Comparison of ENCODE assay signal across 15 mouse cellular contexts in the genomic region with DNA sequence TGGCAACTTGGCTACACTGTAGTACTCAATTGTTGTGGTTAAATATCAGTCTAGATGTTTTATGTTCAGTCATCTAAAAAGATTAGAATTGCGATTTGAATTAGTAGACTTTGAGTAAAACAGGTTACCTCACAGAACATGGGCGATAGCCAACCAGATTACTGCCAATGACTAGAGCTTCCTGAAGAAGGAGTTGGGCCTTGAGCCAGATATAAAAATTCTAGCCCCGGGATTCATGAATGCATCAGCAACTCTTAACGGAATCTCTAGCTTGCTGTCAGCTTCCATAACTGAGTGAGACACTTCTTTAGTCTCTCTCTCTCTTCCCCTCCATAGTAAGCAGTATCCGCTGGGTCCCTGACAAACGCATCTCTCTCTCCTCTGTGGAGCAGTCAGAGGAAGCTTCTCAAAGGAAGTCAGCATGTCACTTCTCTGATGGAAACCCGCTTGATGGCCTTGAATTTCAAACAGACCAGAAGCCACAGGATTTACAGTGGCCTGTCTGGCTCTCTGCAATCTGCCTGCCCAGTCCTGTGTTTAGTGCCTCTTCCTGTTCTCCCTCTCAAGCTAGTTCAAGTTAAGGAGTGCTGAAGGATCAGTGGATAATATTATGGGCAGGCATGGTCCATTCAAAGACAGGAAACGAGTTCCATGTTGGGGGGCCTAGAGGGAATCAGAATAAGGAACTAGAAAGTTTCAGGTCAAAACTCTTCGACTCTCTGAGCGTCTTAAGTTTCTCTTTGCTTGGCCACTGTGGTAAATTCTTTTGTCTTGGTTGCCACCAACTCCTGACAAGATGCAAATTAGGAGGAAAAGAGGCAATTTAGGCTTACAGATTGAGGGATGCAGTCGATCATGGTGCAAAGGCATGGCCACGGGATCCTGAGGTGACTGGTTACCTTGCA. TPM values are rescaled to one million over a fixed set of nuclear protein-coding genes. Genes with fewer than 3 reads are reported as not detected.
DNase-seq lines count a peak whose midpoint lies in the region; ATAC-seq and TF ChIP-seq lines count a peak whose summit lies in the region.
"Had no signal": no experiment of that assay in that cellular context is flagged by ENCODE, and none has a peak within 500 bp of the region (broad histone marks: within the 10 kb centered on the region; RNA-seq: fewer than 3 reads in every experiment).

No protein-coding gene starts in this region.

- H3K27me3 ChIP-seq in embryonic facial prominence, embryonic 14.5 days (replicated peaks; ENCODE audit: control insufficient read depth, insufficient read depth, low read length), result no peaks in the 10 kb centered on the region
- H3K27me3 ChIP-seq in embryonic facial prominence, embryonic 10.5 days (replicated peaks; ENCODE audit: low read depth, poor library complexity, severe bottlenecking), result no peaks in the 10 kb centered on the region
- H3K27me3 ChIP-seq in hindbrain, postnatal 0 days (ENCODE audit: insufficient read depth, low read length), result no peaks in the 10 kb centered on the region
- no peaks in the 10 kb centered on the region for H3K27me3 ChIP-seq in hindbrain, embryonic 12.5 days
- H3K27me3 ChIP-seq: Patski had no signal

- H3K9me3 ChIP-seq in embryonic facial prominence, embryonic 14.5 days (ENCODE audit: control insufficient read depth, low read length), result no peaks in the 10 kb centered on the region
- no peaks in the 10 kb centered on the region for H3K9me3 ChIP-seq in embryonic facial prominence, embryonic 10.5 days
- no peaks in the 10 kb centered on the region for H3K9me3 ChIP-seq in hindbrain, postnatal 0 days (ENCODE audit: low read length)
- H3K9me3 ChIP-seq in hindbrain, embryonic 12.5 days (replicated peaks), result no peaks in the 10 kb centered on the region
- H3K9me3 ChIP-seq: limb, embryonic 10.5 days had no signal

- 67% methylated on average over 12 of the region's 12 CpGs for WGBS in embryonic facial prominence, embryonic 14.5 days
- WGBS in embryonic facial prominence, embryonic 10.5 days, result 89% methylated on average over 12 of the region's 12 CpGs
- 58% methylated on average over 12 of the region's 12 CpGs for WGBS in hindbrain, postnatal 0 days
- WGBS in hindbrain, embryonic 12.5 days, result 86% methylated on average over 12 of the region's 12 CpGs

- H3K4me1 ChIP-seq in embryonic facial prominence, embryonic 14.5 days (ENCODE audit: control insufficient read depth, insufficient read depth, low read length), result 0 out of 2 replicates have a peak, but pooled peaks cover 3% of the 10 kb centered on the region
- H3K4me1 ChIP-seq in embryonic facial prominence, embryonic 10.5 days, result no peaks in the 10 kb centered on the region
- no peaks in the 10 kb centered on the region for H3K4me1 ChIP-seq in hindbrain, postnatal 0 days (ENCODE audit: insufficient read depth, low read length)
- H3K4me1 ChIP-seq in hindbrain, embryonic 12.5 days, result no peaks in the 10 kb centered on the region
- H3K4me1 ChIP-seq: limb, embryonic 10.5 days had no signal

- no peaks in the 10 kb centered on the region for H3K36me3 ChIP-seq in embryonic facial prominence, embryonic 14.5 days (ENCODE audit: control insufficient read depth, insufficient read depth, low read length)
- H3K36me3 ChIP-seq in embryonic facial prominence, embryonic 10.5 days (replicated peaks), result no peaks in the 10 kb centered on the region
- no peaks in the 10 kb centered on the region for H3K36me3 ChIP-seq in hindbrain, postnatal 0 days (ENCODE audit: insufficient read depth, low read length)
- H3K36me3 ChIP-seq in hindbrain, embryonic 12.5 days, result no peaks in the 10 kb centered on the region
- H3K36me3 ChIP-seq: limb, embryonic 10.5 days had no signal

- H3K4me3 ChIP-seq in embryonic facial prominence, embryonic 14.5 days (ENCODE audit: low read depth, low read length), result no peak overlapping the region
- no peak overlapping the region for H3K4me3 ChIP-seq in embryonic facial prominence, embryonic 10.5 days
- no peak overlapping the region for H3K4me3 ChIP-seq in hindbrain, postnatal 0 days (ENCODE audit: low read length)
- H3K4me3 ChIP-seq in hindbrain, embryonic 12.5 days, result no peak overlapping the region
- H3K4me3 ChIP-seq: heart, adult 2 months; limb, embryonic 10.5 days had no signal

- no peak overlapping the region for H3K4me2 ChIP-seq in embryonic facial prominence, embryonic 14.5 days (ENCODE audit: low read depth, low read length)
- no peak overlapping the region for H3K4me2 ChIP-seq in hindbrain, postnatal 0 days (ENCODE audit: low read depth, low read length)
- no peak overlapping the region for H3K4me2 ChIP-seq in hindbrain, embryonic 12.5 days (replicated peaks)

- peak; percentile 42 for DNase-seq in embryonic facial prominence, embryonic 14.5 days (ENCODE audit: low spot score)
- DNase-seq in embryonic facial prominence, embryonic 10.5 days (ENCODE audit: low spot score), result no peak
- DNase-seq in hindbrain, postnatal 0 days (ENCODE audit: low spot score), result peak; percentile 49
- peak; percentile 90 for DNase-seq in 416B (ENCODE audit: low read depth)
- peak; percentile 45 for DNase-seq in brain, adult 2 months (ENCODE audit: low read depth, low spot score)
- DNase-seq in layer of hippocampus, adult 9-11 months, result no peak
- DNase-seq: heart, adult 2 months; kidney, postnatal 14 days; lung, postnatal 14 days had no signal

- no peak overlapping the region for H3K9ac ChIP-seq in embryonic facial prominence, embryonic 14.5 days (ENCODE audit: low read depth, low read length)
- H3K9ac ChIP-seq in hindbrain, postnatal 0 days (replicated peaks; ENCODE audit: low read length), result no peak overlapping the region
- H3K9ac ChIP-seq in hindbrain, embryonic 12.5 days, result no peak overlapping the region
- H3K9ac ChIP-seq: liver, embryonic 14.5 days had no signal

- TF ChIP-seq CTCF in hindbrain, postnatal 0 days (IDR thresholded peaks at IDR 0.05; ENCODE audit: low read depth), result no peak

- H3K27ac ChIP-seq in embryonic facial prominence, embryonic 14.5 days (replicated peaks; ENCODE audit: low read depth, low read length), result no peak overlapping the region
- no peak overlapping the region for H3K27ac ChIP-seq in embryonic facial prominence, embryonic 10.5 days (replicated peaks)
- H3K27ac ChIP-seq in hindbrain, postnatal 0 days, result peak overlapping the region; percentile 37
- no peak overlapping the region for H3K27ac ChIP-seq in hindbrain, embryonic 12.5 days
- H3K27ac ChIP-seq: heart, adult 2 months; limb, embryonic 10.5 days; liver, embryonic 14.5 days; stomach, postnatal 0 days had no signal

- no peak for ATAC-seq in embryonic facial prominence, embryonic 14.5 days (ENCODE audit: low read depth)
- peak; percentile 82 for ATAC-seq in hindbrain, postnatal 0 days
- no peak for ATAC-seq in hindbrain, embryonic 12.5 days (ENCODE audit: low FRiP score)
- ATAC-seq: intestine, embryonic 16.5 days; Patski had no signal

RNA-seq across cellular contexts. Expression of a gene that starts 46.0 kb away (rescaled TPM):
- 0.99 and 1.2 TPM in 2 replicates for polyA plus RNA-seq in embryonic facial prominence, embryonic 14.5 days (2014; fragmentation: Nextera tagmentation; extraction: Ambion mirVana)
- 0.35 and 0.56 TPM in 2 replicates for polyA plus RNA-seq in embryonic facial prominence, embryonic 10.5 days (2016; fragmentation: Nextera tagmentation; extraction: Ambion mirVana)
- total RNA-seq in hindbrain, postnatal 0 days (2014; rRNA removed), result 1.6 and 2.2 TPM in 2 replicates
- polyA plus RNA-seq in hindbrain, postnatal 0 days (2015; fragmentation: Nextera tagmentation; extraction: Ambion mirVana), result 0.30 and 0.34 TPM in 2 replicates
- 0.37 and 0.63 TPM in 2 replicates for polyA plus RNA-seq in hindbrain, embryonic 12.5 days (2016; fragmentation: Nextera tagmentation; extraction: Ambion mirVana)

Comparison
In these comparisons a context has a peak if more than half of its experiments do, and no peak if none do; other contexts are left out.
1. DNase-seq: peak in embryonic facial prominence, embryonic 14.5 days (single experiment), hindbrain, postnatal 0 days (single experiment), 416B (single experiment) and brain, adult 2 months (single experiment); none in embryonic facial prominence, embryonic 10.5 days (single experiment) and layer of hippocampus, adult 9-11 months (single experiment).